Mouse (Mus musculus): Measurements from ENCODE around the gene Maff. TPM values are rescaled to one million over a fixed set of nuclear protein-coding genes. Genes with fewer than 3 reads are reported as not detected.
A peak's percentile ranks its signal among the peaks of the same experiment; 100 is the strongest.

The Maff gene
- total RNA-seq, 1 experiment from 2014 or later, result 3.4 TPM

DNA sequence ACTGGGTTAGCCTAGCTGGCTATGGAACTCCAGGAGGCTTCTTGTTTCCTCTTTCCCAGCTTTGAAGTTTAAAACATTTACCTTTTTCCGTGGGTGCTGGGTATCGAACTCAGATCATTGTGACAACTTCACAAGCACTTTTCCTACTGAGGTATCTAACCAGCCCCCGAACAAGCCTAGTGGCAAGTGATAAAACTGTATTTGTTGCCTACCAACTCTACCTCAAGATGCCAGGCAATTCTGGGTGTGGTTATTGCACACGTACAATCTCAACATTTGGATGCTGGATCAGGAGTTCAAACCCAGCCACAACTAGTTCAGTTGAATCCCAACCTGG, 17.5 kb upstream of the Maff start:
- no peak for ATAC-seq (ENCODE audit: extremely low read depth, insufficient number of reproducible peaks, low FRiP score, poor library complexity, severe bottlenecking)

DNA sequence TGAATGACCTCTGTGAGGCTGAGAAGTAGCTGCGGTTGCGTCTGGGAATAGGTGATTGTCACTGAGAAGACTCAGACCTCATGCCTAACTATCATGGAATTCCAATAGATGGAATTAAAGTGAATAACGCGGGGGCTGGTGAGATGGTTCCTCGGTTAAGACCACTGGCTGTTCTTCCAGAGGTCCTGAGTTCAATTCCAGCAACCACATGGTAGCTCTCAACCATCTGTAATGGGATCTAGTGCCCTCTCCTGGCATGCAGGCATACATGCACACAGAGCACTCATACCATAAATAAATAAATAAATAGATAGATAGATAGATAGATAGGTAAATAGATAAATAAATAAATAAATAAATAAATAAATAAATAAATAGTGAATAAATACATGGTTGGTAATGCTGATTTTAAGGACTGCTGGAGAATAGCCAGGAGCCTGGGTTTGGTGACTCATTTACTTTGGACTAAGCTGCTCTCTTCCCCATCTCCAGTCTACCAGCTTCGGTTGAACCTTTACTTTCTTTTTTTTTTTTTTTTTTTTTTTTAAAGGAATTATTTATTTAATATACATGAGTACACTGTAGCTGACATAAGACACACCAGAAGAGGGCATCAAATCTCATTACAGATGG, 17.0 kb upstream of the Maff start:
- ATAC-seq (ENCODE audit: extremely low read depth, insufficient number of reproducible peaks, low FRiP score, poor library complexity, severe bottlenecking), result no peak

DNA sequence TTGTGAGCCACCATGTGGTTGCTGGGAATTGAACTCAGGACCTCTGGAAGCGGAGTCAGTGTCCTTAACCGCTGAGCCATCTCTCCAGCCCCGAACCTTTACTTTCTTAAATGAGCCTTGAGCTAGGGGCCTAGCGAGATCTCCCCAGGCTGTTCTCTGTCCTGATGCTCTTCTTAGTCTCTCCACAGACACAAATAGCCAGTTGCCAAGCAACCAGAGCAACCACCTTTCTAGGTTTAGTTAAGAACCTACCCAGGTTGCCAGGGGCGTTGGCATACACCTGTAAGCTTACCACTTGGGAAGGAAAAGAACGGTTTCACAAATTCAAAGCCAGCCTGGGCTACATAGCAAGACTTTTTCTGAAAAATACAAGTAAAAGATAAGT, 16.4 kb upstream of the Maff start:
- ATAC-seq (ENCODE audit: extremely low read depth, insufficient number of reproducible peaks, low FRiP score, poor library complexity, severe bottlenecking), result no peak

DNA sequence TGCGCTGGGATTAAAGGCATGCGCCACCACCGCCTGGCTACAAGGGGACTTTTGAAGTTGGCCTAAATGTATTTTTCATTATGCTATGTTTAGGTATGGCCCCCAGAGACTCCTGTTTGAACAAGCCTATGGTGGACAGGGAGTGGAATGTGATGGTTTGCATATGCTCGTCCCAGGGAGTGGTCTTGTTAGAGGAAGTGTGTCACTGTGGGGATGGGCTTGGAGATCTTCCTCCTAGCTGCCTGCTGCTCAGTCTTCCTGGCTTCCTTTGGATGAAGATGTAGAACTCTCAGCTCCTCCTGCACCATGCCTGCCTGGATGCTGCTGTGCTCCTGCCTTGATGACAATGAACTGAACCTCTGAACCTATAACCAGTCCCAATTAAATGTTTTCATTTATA, 15.9 kb upstream of the Maff start:
- no peak for ATAC-seq (ENCODE audit: extremely low read depth, insufficient number of reproducible peaks, low FRiP score, poor library complexity, severe bottlenecking)

DNA sequence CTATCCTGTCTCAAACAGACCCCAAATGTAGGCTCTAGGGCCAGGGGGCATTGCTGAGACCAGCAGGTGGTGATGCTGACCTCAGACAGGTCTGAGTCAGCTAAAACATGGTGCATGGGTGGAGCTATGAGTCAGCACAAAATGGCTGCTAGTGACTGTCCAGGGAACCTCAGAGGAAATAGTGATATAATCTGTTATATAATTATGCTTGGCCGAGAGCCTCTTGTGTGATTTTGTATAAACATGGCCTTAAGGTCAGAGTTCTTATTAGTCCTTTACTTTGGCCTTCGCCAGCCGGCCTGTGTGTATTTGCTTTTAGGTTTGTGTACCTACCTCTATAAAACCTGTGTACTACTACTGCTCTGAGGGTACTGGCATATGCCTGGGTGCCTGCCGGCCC, 13.0 kb upstream of the Maff start:
- no peak for ATAC-seq (ENCODE audit: extremely low read depth, insufficient number of reproducible peaks, low FRiP score, poor library complexity, severe bottlenecking)

DNA sequence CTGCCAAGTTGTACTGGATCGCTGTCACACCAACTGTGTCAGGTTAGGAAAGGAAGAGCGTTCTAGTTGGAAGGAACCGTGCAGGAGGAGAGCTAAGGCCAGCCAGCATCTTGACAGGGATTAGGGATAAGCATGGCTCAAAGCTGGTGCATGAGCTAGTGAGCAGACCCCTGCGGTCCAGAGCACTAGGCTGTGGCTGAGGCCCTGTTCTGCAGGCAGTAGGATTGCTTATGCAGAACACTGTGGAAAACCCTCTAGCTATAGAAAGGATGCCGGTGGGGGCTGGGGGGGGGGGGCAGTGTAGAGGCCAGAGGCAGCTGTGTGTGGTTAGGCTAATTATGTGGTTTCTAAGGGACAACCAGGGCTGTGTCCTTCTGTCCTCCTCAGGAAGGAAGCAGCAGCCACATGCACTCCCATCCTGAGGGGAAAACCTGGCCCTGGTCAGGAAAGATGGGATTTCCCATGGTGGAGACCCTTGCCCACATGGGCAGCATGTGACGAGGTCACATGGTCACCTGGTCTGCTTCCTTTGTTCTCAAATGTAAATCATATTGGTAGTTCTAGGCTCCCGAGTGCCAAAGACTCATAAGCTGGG, 11.3 kb upstream of the Maff start:
- ATAC-seq (ENCODE audit: extremely low read depth, insufficient number of reproducible peaks, low FRiP score, poor library complexity, severe bottlenecking), result no peak

DNA sequence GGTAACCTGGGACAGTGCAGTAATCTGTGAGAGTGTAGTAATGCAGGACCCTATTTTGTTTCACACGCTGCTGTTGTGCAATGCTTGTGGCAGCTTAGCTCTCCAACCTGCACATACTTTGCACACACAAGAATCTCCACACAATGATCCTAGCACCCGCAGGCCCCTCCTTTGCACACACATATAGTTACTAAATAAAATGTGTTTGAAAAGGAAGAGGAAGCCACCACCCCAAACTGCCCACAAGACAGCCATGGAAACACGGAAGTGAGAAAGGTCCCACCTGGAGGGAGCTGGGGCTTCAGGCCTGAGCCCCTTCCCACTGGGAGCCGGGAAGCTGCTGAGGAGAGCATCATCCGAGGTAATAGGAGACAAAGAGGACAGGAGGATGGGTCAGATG, 7.4 kb upstream of the Maff start:
- ATAC-seq (ENCODE audit: extremely low read depth, insufficient number of reproducible peaks, low FRiP score, poor library complexity, severe bottlenecking), result no peak

DNA sequence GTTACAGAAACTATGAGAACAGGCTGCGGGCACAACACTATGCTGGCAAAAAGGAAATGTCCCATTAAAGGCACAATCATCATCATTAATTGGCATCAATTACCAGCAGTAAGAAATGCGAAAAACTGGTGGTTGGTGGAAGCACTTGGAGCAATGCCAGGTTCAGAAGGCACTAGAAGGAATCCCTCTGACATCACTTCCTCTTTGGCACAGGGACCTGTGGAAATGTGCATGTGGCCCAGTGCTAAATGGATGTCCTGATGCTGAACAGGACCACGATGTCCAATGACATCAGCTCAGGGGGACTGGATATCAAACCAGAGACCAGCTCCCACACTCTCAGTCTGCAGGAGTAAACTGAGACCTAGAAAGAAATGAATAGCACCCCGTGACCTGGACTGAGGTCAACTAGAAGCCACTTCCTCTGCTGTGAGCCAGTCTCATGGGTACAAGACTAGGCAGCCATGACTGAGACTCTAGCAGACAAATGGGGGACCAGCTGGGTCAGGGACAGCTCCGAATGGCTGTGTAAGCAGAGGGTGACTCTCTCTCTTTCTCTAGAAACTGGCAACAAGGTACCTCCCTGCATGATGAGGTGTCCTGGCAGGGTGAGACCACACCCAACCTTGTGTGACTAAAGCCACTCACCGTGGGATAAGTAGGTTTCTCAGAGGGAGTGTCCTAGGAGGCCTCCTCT, 3.6 kb upstream of the Maff start:
- ATAC-seq (ENCODE audit: extremely low read depth, insufficient number of reproducible peaks, low FRiP score, poor library complexity, severe bottlenecking), result no peak

DNA sequence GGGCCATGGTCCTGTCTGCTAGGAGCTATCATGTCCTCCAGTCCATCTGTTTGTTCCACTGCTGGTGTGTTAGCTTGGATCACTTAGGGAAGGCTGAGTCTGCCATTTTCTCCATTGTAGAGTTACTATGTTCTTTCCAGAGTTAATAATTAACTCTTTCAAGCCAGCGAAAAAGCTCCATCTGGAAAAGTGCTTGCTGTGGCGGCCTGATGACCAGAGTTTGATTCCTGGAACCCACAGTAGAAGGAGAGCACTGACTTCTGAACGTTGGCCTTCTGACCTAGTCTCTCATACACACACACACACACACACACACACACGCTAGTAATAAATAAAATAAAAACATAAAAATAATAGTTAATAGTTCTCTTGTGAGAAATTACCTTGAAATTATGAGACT, 1.8 kb upstream of the Maff start:
- ATAC-seq (ENCODE audit: extremely low read depth, insufficient number of reproducible peaks, low FRiP score, poor library complexity, severe bottlenecking), result no peak

DNA sequence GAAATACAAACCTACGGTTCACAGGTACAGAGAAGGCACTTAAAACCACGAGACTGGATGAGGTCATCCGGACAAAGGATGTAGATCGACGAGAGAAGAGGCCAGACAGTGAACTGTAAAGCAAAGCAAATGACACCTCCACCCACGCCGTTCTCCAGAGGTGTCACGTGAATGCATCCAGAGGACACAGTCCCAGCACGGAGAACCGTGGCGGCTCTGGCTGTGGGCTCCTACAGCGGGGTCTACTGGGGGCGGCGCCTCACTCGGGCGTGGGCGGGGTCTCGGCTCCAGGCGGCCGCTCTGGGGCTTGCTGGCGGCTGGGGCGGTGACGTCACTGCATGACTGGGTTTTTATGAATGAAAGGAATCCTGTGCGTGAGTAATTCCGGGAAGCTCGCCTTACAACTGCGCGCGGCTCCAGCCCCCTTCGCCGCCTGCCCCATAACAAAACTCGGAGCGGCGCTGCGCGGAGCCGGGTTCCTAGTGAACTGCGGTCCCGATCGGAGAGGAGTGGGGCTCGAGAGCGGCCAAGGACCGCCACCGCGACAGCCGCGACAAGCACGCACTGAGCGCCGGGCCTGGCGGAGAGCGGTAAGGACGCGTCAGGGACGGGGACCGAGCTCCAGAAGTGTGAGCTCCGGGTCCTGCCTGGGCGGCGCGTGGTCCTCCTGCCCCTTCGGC, 884 bp downstream of the Maff start:
- ATAC-seq (ENCODE audit: extremely low read depth, insufficient number of reproducible peaks, low FRiP score, poor library complexity, severe bottlenecking), result peak; percentile 43

DNA sequence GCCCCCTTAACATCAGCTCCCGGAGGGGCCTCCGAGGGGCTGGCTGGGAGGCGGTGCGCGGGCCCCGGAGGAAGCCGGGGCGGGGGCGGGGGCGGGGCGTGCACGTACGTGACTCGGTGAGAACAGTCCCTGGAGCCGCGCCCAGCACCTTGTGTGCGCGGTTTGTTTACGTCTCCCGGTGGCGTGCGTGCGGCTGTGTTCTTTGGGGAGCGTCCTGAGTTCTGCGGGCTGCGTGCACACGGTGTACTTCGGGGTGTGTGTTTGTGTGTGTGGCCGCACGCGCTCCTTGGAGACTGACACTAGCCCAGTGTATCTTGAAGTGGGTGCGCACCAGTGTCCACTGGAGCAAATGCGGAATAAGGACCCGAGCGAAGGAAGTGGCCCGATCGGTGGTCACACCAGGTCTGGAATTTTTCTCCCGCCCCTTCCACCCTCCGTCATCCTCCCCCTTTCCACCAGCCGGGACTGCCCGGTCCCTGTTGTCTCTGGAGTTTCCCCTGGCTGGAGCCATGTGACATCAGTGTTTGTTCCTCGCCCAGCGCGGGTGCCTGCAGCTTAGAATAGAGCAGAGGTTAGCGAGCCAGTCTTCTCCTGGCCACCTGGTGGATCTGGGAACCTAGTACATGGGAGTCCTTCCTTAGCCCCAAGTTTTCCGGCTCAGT, 1.6 kb downstream of the Maff start:
- ATAC-seq (ENCODE audit: extremely low read depth, insufficient number of reproducible peaks, low FRiP score, poor library complexity, severe bottlenecking), result peak; percentile 60

DNA sequence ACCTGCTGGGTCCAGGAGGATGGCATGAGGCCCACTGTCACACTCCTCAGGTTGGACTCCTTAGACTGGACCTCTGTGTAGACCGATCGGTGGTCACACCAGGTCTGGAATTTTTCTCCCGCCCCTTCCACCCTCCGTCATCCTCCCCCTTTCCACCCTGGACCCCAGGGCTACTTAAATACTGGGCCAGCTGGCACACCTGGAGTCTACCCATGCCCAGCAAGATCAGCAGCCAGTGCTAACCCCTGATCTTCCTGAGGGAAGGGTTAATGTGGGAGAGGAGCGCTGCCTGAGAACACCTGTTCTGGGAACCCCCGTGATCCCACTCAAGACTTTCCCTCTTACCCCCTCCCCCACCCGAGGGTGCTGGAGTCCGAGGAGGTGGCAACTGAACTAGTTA, 2.2 kb downstream of the Maff start:
- no peak for ATAC-seq (ENCODE audit: extremely low read depth, insufficient number of reproducible peaks, low FRiP score, poor library complexity, severe bottlenecking)

DNA sequence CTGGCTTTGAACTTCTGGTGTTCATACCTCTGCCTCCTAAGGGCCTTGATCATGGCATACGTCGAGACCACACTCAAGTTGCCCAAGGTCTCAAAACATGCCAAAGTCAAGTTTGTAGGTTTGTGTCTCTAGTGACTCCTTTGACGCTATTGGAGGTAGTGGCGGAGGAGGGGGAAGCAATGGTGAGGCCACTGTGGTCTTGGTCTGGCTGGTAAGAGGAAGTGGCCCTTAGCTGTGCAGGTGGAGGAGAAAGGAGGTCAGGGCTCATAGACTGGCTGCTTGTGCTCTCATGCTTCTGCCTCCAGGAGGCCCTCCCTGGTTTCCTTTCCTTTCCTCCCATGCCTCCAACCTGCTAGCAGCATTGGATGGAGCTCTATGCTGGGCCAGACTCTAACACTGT, 4.4 kb downstream of the Maff start:
- peak; percentile 40; the same call in 1 of the 2 replicates for ATAC-seq (ENCODE audit: extremely low read depth, insufficient number of reproducible peaks, low FRiP score, poor library complexity, severe bottlenecking)

DNA sequence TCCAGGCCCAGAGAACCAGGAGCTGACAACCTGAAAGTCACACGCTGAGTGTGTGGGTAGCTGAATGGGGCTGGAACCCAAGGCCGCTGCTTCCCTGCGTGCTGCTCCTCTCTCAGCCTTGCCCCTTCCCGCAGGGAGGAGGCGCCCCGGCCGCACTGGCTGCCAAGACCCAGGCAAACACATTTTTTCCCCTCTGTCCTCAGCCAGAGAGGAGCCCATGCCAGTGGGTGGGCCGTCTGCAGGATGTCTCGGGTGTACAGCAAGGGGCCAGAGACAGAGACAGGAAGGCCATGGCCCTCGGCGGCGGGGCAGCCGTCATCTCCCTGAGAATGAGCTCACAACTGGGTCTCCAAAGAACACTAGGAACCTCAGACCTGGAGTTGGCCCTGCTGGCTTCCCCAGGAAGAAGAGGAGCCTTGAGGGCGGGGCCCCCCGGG, 4.9 kb downstream of the Maff start:
- no peak for ATAC-seq (ENCODE audit: extremely low read depth, insufficient number of reproducible peaks, low FRiP score, poor library complexity, severe bottlenecking)

DNA sequence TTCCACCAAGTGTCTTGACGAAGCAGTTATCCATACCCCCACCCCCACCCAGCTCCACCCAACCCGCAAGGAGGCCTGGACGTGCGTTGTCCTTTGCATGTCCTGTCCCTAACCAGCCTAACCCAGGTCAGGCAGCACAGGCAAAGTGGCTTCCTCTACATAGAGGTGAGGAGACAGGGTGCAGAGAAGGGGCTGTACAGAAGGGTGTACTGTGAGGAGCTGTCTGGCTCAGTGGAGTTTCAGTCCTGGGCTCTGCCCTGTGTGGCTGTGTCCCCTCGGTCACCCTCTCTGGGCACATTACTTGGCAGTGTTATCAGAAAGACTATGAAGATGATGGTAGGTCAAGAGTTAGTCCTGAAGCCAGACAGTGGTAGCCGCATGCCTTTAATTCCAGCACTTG, 6.1 kb downstream of the Maff start:
- no peak for ATAC-seq (ENCODE audit: extremely low read depth, insufficient number of reproducible peaks, low FRiP score, poor library complexity, severe bottlenecking)

DNA sequence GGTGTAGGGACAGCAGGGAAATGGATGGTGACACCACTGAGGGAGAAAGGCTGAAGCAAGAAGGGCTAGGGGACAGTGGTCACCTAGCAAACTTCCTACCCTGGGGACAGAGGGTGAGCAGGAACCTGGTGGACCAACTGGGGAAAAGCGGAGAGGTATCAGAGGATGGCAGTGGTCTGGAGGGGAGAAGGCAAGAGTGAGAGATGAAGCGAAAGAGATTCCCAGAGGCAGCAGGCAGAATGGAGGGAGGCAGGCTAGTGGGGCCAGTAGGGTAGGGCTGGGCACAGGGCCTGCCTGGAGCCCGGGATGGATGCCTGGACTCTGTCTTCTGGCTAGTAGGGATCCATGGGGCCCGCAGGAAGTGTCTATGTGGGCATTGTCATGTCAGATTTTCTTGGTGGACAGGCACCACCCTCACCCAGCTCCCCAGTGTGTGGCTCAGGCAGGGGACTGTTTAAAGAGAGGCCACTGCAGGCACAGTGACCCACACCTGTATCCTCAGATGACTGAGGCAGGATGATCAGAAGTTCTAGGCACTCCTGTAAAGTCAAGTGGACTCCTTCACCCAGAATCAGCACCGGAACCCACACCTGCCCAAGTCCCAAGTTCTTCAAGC, 7.4 kb downstream of the Maff start:
- ATAC-seq (ENCODE audit: extremely low read depth, insufficient number of reproducible peaks, low FRiP score, poor library complexity, severe bottlenecking), result no peak

DNA sequence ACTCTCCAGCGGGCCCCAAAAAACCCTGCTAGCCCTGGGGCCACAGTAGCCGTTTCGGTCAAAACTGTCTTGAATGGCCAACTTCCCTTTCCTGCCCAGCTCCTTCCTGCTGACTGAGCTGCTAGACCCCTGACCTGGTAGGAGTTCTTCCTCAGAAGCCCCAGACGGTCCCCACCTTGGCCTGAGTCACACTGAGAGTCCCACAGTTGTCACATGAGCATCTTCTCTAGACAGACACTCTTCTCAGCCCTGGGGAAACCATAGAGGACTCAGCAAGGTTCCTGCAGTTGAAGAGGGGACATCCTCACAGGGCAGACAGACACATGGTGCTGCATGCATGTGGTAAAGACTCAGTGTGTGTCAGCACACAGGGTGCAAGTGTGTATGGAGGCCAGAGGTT, 8.2 kb downstream of the Maff start:
- ATAC-seq (ENCODE audit: extremely low read depth, insufficient number of reproducible peaks, low FRiP score, poor library complexity, severe bottlenecking), result no peak

DNA sequence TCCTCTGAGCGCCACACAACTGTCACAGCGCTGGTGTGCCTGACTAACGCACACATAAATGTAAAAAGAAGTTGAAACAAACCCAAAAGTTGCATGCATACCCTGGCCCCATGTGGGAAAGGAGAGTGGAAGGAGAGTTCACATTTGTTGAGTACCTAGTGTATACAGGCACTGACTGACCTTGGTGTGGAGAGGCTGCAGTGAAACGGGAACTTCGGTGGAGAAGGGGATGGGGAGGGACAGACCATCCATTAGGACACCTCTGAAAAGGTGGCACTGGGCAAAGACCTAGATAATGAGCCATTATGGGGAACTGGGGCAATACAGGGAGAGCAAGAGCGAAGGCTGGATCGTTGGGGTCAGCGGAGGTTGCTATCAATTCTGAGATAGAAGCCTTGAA, 10.1 kb downstream of the Maff start:
- no peak for ATAC-seq (ENCODE audit: extremely low read depth, insufficient number of reproducible peaks, low FRiP score, poor library complexity, severe bottlenecking)
